Mouse (Mus musculus) embryo, embryonic 9.5 days (tissue): ENCODE results near the gene Gtdc1.

Experiments used
- DNase-seq: peaks from one replicate; pipeline ENCODE4 v3.0.0-alpha.2; 2017; ENCODE audit errors: extremely low spot score

Gene Gtdc1

GRCm38 (mm10) chr2:44927482-44927811 is at the start of gene Gtdc1:
TSS of gene Gtdc1 (minus strand) at chr2:44927657.
- no peak for DNase-seq

GRCm38 (mm10) chr2:44977051-44977450 is 49.6 kb upstream of the Gtdc1 start:
- no peak for DNase-seq

GRCm38 (mm10) chr2:44976484-44976883 is 49.0 kb upstream of the Gtdc1 start:
- no peak for DNase-seq

- DNase-seq: no peak
Observed at GRCm38 (mm10) chr2:44973828-44974227, 46.4 kb upstream of the Gtdc1 start.

- no peak for DNase-seq
Observed at GRCm38 (mm10) chr2:44970087-44970646, 42.7 kb upstream of the Gtdc1 start.

GRCm38 (mm10) chr2:44969640-44970039 is 42.2 kb upstream of the Gtdc1 start:
- no peak for DNase-seq

- DNase-seq: no peak
Observed at GRCm38 (mm10) chr2:44969226-44969625, 41.8 kb upstream of the Gtdc1 start.

- DNase-seq: no peak
Observed at GRCm38 (mm10) chr2:44965834-44966555, 38.5 kb upstream of the Gtdc1 start.

GRCm38 (mm10) chr2:44962620-44963019 is 35.2 kb upstream of the Gtdc1 start:
- DNase-seq: no peak

GRCm38 (mm10) chr2:44961192-44961591 is 33.7 kb upstream of the Gtdc1 start:
- DNase-seq: no peak

- DNase-seq: no peak
Observed at GRCm38 (mm10) chr2:44960561-44960960, 33.1 kb upstream of the Gtdc1 start.

GRCm38 (mm10) chr2:44957329-44957797 is 29.9 kb upstream of the Gtdc1 start:
- no peak for DNase-seq

- DNase-seq: no peak
Observed at GRCm38 (mm10) chr2:44956232-44956631, 28.8 kb upstream of the Gtdc1 start.

- no peak for DNase-seq
Observed at GRCm38 (mm10) chr2:44955506-44955905, 28.0 kb upstream of the Gtdc1 start.

GRCm38 (mm10) chr2:44954180-44954579 is 26.7 kb upstream of the Gtdc1 start:
- no peak for DNase-seq

GRCm38 (mm10) chr2:44952830-44953422 is 25.5 kb upstream of the Gtdc1 start:
- DNase-seq: peak; percentile 69

- no peak for DNase-seq
Observed at GRCm38 (mm10) chr2:44951651-44952213, 24.3 kb upstream of the Gtdc1 start.

GRCm38 (mm10) chr2:44944689-44945088 is 17.2 kb upstream of the Gtdc1 start:
- no peak for DNase-seq

- DNase-seq: no peak
Observed at GRCm38 (mm10) chr2:44930951-44931350, 3.5 kb upstream of the Gtdc1 start.

GRCm38 (mm10) chr2:44928631-44929030 is 1.2 kb upstream of the Gtdc1 start:
- DNase-seq: no peak

GRCm38 (mm10) chr2:44926683-44927481 is 575 bp downstream of the Gtdc1 start:
- DNase-seq: peak; percentile 95

GRCm38 (mm10) chr2:44926167-44926682 is 1.2 kb downstream of the Gtdc1 start:
- no peak for DNase-seq
